Mouse (Mus musculus) left cerebral cortex, postnatal 4 days (tissue): ENCODE measurements around the gene Cebpzos. TPM values are rescaled to one million over a fixed set of nuclear protein-coding genes. Genes with fewer than 3 reads are reported as not detected.

Experiments used
- DNase-seq: peaks from one replicate; pipeline ENCODE4 v3.0.0-alpha.2; 2022
- intact Hi-C: fragments of 180-260 bp; cut with DNase I; formaldehyde crosslinking; loops from one replicate; pipeline ENCODE4 v1.15.1; 2025
- total RNA-seq, 2 experiments: library from RNA; stranded (reverse); gene quantifications; 2 replicates each; pipeline ENCODE4 v1.2.3; 2021

The Cebpzos gene
- total RNA-seq, result 10 to 100 TPM; 29.9 to 32.8 TPM

DNA sequence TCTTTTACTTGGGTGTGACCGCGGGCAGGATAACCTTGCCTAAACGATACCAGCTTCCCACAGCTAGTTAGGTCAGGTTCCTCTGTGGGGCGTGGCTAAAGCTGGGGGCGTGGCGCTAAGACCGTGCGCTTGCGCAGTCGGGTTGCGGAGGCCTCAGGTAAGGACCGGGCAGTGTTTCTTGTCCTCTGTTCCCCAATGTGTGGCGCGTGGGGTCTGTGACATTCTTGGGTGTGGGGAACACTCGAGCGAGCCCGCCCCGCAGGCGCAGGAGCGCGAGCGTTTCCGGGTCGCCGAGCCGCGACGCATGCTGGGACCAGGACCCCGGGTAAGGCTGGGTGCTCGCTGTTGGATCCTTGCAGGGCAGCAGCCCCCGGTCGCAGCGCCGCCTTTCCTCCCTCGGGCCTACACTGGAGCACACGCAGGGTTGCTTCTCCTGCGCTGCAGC, at the start of gene Cebpzos:
Gene Cebpzos (plus strand): TSS at position 132 of the 445 bp plus-strand sequence.
- peak; percentile 85 for DNase-seq
- intact Hi-C loops, result no loop called here

DNA sequence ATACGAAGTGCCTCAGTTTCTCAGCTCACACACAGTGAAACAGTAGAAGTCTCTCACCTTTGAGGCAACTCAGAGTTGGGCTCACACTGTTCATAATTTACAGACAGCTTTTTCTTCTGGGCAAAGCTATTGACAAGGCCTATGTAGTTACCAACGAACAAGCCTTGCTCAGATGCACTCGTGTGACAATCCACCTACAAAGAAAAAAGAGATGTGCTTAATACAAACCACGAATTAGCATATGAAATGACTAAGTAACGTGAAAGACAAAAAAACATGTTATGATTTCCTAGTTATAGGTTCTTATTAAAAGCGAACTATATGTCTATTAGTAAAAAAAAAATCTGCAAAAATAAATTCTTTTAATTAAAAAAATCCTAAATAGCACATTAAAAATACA, 42.4 kb upstream of the Cebpzos start:
- intact Hi-C loops, result no loop called here
- no peak for DNase-seq

DNA sequence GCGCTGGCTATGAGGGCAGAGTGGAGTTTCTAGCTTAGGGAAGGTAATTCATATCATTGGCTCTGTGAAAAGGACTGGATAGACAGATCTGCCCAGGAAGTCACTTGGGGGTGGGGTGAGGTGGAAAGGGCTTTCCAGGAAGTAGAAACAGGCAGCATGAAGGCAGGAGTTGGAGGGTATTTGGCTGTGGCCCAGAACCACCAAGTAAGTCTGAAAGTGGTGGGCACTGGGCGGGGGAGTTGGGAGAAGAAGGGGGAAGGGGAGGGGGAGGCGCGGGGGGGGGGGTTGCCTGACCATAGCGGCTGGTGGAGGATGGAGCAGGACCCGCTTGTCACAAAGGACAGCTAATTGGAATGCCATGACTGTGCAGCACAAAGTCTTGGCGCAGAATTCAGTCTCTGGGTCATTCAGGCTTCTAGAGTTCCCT, 34.4 kb upstream of the Cebpzos start:
- intact Hi-C loops, result no loop called here
- DNase-seq, result peak; percentile 24

DNA sequence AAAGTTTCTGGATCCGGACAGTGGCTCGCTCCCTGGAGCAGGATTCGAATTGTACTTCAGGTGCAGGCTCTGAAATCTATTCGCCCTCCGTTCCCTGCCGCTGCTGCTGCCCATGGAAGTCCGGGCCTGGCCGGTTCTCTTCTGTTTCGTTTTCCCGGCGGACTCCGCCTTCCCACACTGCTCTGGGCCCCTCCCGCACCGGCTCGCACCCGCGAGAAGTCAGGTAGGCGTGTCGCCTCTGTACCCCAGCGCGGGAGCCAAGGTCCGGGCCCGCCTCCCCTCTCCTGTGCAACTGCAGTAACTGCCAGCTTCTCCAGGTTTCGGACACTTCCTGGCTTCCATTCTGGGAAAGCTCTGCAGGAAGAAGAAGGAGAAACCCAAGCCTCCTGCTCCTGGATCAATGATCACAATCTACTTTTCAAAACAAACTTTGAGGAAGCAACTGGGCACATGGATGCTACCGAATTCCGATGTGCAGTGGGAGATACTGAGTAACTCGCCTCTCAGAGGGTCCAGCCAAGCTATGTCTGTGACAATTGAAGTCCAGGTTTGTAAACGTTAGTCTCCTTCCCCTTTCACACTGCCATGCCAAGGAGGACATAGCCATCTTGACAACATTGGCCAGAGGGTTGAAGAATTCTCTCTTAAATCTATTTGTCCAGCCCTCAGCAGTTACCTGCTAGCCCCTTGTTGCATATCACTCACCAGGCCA, 33.7 kb upstream of the Cebpzos start, which contains the start of gene Eif2ak2:
Gene Eif2ak2 (minus strand): TSS at position 173 of the 712 bp plus-strand sequence.
- peak; percentile 70 for DNase-seq
- intact Hi-C loops, result no loop called here

DNA sequence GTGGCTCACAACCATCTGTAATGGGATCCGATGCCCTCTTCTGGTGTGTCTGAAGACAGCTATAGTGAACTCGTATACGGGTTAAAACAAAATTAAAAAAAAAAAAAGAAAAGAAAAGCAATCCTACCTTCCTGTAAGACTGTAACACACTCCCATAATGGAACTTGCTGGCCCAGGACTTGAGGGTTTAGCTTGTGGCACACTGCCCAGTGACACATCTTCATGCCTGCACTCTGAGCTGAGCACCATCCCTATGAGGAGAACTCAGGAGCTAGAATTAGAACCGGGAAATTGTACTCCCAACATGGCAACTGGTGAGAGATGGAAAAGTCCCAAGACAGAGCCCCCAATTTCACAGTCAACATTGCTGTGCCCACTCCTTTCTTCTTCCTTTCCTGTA, 33.0 kb upstream of the Cebpzos start:
- intact Hi-C loops, result no loop called here
- no peak for DNase-seq

DNA sequence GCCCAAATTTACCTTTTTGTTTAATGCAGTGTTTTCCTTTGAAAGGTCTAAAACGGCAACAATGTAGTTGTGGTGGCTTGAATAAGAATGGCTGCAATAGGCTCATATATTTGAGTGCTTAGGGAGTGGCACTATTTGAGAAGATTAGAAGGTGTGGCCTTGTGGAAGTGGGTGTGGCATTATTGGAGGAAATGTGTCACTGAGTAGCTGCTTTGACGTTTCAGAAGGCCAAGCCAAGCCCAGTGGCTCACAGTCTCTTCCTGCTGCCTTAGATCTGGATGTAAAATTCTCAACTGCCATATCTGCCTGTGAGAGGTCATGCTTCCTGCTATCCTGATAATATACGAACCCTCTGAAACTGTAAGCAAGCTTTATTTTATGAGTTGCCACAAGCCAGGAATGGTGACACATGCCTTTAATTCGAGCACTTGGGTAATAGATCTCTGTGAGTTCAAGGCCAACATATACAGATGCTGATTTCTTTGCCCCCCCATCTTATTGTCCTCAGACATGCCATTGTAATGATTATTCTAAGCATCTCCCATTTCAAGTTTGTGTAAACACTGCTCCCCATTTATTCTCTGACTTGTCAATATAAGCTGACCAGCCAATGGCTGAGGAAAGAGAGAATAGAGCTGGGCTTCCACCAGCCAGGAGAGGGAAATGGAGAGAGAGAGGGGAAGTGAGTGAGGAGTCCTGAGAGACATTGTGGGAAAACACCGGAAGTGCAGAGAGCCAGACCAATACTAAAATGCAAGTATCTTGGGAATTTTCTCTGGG, 30.8 kb upstream of the Cebpzos start:
- intact Hi-C loops, result no loop called here
- no peak for DNase-seq

DNA sequence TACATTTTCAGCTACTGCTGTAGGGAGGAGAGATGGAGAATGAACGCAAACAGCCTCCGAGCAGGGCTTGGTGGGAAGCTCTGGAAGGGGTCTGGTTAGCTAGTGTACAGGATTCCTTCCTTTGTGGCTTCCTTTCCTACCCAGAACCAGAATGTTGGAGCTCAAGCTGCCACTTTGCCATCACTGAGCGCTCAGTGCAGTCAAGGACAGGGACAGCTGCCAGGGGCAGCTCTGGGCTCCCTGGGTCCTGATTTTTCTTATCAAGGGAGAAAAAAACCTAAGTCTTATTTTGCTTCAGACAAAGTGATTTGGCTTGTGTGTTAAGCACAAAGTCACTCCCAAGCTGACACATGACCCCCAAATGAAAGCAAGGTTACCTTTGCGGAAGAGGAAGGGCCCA, 27.7 kb upstream of the Cebpzos start:
- DNase-seq, result peak; percentile 22
- intact Hi-C loops, result no loop called here

DNA sequence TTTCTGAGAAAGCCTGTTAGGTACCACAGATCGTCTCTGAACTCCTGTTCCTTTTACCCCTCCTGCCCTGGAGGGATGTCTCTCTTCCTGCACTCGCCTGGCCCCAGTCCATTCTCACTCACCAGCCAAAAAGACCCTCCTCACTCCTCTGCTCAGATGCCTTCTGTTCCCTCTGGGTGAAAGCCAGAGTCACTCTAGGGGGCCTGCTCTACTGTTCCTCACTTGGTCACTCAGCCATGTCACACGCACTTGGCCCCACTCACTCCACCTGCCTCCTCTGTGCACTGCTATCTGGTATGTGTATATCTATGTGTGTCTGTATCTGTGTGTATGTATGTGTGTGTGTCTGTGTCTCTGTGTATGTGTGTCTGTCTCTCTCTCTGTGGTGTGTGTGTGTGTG, 27.1 kb upstream of the Cebpzos start:
- peak; percentile 96 for DNase-seq
- intact Hi-C loops, result no loop called here

DNA sequence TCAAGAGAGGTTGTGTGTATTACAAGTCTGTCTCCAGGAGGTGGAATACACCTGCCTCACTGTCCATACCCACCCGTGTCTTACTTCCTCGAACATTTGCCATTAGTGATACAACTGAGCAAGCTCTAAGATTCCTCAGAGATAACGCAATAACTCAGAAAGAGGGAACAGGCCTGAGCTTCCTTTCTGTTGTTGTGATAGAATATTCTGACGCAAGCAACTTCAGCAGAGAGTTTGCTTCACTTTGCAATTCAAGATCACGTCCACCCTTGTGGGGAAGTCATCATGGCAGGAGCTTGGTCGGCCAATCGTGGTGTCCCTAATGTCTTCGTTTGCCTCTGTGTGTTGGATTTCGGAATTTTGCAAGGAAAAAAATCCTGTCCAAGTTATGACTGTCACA, 25.3 kb upstream of the Cebpzos start:
- intact Hi-C loops, result no loop called here
- DNase-seq, result no peak

DNA sequence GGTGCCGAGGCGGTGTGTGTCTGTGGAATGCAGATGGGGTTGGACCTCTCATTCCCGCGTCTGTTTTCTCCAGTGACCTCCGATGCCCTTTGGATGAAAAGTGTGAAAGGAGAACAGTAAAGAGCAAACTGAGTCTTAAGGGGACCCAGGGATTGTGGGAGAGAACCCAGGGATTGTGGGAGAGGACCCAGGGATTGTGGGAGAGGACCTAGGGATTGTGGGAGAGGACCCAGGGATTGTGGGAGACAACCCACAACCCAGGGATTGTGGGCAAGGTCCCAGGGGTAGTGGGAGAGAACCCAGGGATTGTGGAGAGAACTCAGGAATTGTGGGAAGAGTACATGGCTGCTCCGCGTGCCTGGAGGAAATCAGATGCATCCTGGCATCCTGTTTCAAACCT, 21.3 kb upstream of the Cebpzos start:
- intact Hi-C loops, result no loop called here
- DNase-seq, result no peak

DNA sequence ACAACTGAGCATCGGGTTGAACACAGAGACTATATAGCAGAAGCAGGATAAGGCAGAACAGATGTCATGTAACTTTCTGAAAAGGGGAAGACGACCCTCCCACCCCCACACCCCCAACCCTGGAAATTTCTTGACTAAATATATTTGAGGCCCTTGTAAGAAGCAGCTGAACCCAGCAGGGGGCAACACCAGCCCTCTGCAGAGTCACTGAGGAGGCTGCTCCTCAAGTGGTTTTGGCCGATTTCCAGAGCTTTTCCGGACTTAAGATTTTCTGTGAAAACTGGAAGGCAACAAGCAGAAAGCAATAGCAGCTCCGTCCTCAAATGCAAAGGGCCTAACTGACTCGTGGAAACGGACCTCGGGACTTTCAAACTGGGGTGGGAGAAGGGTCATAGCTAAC, 20.9 kb upstream of the Cebpzos start:
- intact Hi-C loops, result no loop called here
- peak; percentile 63 for DNase-seq

DNA sequence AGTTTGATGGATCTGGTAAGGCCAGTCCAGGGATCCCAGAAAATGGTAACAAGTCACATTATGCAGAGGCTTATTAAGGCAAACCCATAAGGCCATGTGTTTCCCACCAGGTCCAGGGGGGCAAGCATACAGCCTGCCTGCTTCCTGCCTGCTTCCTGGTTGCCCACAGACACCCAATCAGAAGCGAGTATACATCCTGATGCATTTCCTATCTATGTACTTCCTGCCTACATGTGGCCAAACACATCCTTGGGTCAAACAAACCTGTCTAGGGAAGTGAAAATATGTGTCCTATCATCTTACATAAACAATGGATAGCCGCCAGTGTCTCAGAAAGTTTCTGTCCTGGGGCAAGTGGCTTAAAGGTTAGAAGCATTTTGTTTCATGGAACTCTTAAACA, 13.1 kb upstream of the Cebpzos start:
- intact Hi-C loops, result no loop called here
- no peak for DNase-seq

DNA sequence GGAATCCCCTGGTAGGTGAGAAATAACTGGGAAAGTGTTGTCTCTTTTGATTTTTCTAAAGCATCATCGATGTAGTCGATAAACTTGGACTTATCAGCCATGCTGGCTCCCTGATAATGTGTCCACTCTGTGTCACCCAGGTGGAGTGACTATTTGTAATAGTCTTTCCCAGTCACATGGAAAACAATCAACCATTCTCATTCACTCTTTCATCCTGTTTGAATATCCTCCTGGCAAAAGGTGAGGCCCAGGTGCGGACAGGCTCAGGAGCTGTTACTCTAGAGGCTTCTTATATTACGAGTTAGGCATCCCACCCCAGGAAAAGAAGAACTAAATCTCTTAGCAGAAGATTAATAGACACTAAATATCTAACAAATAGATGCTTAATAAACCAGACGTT, 9.4 kb upstream of the Cebpzos start, which contains the start of gene Sult6b1:
Gene Sult6b1 (minus strand): TSS at position 101 of the 400 bp plus-strand sequence.
- no peak for DNase-seq
- intact Hi-C loops, result no loop called here

DNA sequence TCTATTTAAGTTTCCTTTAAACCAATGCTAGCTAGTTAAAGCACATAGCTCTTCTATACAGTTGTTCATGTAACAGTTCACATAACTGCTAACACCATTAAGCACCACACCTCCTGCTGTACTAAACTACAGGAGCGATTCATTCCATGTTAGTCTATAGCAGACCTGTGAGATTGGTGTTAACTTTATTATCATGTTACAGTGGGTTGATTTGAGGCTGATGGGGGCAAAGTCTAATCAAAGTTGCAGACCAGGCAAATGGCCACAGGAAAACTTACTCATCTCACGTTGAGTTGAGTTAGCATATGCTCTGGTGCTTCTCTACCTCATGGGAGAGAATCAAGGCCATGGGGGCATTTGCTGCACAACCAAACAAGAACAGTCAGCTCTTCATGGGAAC, 6.9 kb upstream of the Cebpzos start:
- no peak for DNase-seq
- intact Hi-C loops, result no loop called here

DNA sequence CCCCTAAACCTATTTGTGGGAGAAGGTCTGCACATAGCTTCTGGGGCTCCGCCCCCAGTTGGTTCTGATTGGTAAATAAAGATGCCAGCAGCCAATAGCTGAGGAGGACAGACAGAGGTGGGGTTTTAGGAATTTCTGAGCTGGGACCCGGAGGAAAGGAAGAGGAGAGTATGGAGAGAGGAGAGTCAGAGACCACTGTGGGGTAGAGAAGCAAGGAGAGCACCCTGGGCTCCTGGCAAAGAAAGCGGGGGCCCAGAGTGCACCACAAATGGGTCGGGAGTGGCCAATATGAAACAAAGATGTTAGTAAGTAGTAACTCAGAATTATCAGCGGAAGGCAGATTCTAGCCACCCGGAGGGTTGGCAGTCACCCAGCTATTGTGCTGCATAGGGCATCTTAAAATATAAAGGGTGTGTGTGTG, 3.4 kb upstream of the Cebpzos start:
- intact Hi-C loops, result no loop called here
- DNase-seq, result peak; percentile 61

DNA sequence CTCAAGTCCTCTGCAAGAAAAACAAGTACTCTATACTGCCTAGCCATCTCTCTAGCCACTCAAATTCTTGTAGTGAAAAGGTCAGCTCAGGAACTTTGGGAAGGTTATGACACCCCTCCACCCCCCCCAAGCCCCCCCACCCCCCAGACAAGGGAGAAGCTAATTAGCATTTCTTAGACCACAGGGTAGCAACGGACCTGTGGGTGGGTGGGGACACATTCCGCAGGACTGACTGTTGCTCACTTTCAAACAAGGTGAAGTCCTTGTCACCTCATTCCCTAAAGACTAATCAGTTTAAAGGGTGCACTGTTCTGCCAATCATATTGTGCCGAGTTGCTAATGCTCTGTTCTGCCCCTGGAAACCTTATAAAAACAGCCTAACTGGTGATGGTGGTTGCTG, 2.4 kb upstream of the Cebpzos start:
- no peak for DNase-seq
- intact Hi-C loops, result no loop called here

DNA sequence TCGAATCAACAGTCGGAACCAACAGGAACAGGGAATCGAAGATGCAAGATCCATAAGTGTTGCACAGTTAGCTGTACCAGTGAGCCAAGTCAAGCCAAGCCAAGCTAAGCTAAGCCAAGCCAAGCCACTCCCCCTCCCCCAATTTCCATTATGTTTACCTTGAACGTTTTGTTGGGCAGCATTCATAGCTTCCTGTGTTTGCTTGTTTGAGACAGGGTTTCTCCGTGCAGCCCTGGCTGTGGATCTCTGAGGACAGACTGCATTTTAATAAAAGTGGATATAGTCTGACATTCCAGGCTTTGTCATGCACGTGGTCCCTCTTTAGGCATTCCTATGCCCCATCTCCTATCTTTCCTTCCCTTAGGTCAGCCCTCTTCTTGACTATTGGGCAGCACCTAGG, 528 bp upstream of the Cebpzos start:
- no peak for DNase-seq
- intact Hi-C loops, result no loop called here

DNA sequence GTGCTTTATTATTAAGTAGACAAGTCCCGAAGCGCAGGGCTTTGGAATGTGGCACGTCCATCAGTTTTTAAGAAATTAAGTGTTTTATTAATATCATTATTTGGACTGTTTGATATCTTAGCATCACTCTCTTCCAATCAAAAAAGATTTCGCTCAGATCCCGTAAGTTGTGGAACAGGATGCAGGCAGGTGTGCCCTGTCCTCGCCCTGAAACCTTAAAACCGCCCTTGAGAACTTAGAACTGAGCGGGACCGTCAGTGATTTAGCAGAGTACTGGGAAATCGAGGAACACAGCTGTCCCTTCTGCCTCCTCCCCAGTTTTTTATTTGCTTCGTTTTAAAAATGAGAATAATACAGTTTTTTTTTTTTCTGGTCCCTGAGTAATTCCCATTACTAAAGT, 599 bp downstream of the Cebpzos start:
- intact Hi-C loops, result no loop called here
- no peak for DNase-seq

DNA sequence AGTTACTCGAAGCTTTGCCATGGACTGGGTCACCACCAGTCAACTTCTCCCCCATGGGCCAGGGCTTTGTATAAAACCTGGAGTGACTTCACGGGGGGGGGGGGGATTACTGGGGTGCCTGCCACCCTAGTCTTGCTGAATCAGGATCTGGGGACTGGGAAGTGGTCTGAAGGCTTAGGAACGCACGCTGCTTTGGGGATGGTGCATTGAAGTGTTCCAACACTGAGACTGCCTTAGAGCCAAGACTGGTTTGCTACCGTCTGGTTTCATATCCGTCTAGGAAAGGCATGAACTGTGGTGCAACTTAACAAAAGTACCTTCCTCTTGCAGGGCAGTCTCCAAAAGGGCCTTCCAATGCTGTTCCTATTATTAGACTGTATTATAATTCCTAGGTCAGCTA, 1.4 kb downstream of the Cebpzos start:
- intact Hi-C loops, result no loop called here
- DNase-seq, result no peak

DNA sequence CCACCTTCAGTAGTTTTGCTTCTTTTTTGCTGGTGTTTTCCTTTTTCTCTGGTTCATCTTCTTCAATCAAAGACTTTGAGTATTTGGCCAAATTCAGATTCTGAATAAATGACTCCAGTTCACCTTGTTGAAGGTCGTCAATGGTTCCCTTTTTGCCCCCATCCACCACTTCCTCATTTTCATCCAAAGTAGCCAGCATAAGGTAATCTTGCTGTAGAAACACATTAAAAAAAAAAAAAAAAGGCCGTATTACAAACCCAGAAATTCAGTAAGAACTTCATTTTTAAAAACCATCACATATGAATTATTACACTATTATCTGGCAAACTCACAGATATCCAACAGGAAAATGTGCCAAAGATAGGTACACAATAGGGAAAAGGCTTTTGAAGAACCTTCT, 19.6 kb downstream of the Cebpzos start:
- intact Hi-C loops, result no loop called here

DNA sequence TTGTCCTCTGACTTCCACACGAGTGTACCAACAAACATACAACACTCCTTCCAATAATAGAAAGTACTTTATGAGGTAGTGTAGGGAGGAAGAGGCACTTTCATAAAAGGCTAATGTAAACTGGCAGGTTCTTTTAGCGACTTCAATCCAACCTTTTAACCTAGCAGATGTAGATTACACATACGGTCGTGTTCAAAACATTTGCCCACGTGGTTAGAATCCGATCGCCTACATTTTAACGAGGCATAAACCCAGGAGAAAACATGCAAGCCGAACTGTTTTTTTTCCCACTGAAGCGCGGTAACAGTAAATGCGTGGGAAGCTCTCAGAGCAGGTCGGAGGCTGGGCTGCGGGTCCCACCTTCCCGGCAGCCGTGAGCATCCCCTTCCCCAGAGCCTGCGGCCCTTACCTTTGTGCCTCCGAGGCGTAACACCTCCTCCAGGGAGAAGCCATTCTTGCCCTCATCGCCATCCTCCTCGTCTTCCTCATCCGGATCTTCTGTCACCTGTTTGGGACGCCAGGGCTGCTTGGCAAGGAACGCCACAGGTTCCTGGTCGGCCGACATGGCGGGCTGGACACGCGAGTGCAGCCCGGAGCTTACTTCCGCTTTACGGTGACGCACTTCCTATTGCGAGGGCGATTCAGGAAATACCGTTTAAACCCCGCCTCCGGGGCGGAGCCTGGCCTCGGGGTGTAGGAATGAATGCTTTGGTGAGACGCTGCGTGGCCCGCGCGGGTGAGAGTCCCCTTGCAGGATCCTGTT, 20.3 kb downstream of the Cebpzos start, which contains the start of the genes Cebpz and Ndufaf7:
Gene Cebpz (minus strand): TSS at position 601 of the 763 bp plus-strand sequence.
Gene Ndufaf7 (plus strand): TSS at position 671 of the 763 bp plus-strand sequence.
- intact Hi-C loops, result no loop called here
- peak; percentile 98 for DNase-seq

More for the DNA sequence above, 19.6 kb downstream of the Cebpzos start:
- no peak for DNase-seq
